Mouse (Mus musculus) spleen, postnatal 10 days (tissue): Measurements from ENCODE around the gene Lrrn4.

Source experiments
- DNase-seq, 2 experiments: peaks; one replicate each; pipeline ENCODE4 v3.0.0; 2021 to 2022; ENCODE audit warnings: low spot score in 2 of 2

Lrrn4 gene

GRCm38 (mm10) chr2:132880844-132881645, at the start of gene Lrrn4:
Gene Lrrn4 (minus strand): TSS chr2:132880891.
- no peak for DNase-seq

DNA sequence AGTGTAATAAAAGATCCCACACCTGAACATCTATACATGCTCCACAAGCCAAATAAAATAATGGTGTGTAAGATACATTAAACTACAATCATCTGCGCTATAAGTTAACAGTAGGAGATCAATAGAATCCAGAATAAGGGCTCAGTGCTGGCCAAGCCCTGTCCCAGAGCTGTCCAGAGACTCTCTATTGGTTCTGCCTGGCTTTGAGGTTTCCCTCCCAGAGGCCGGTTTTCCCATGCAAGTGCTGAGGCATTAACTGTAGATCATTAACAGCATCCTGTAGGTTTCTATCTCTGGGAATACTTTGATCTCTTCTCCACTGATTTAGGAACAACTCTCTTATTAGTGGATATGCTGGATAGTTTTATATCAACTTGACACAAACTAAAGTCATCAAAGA, 48.3 kb upstream of the Lrrn4 start:
- no peak for DNase-seq

GRCm38 (mm10) chr2:132927871-132928270, 47.2 kb upstream of the Lrrn4 start:
- no peak for DNase-seq

- no peak for DNase-seq
Measured at GRCm38 (mm10) chr2:132927298-132927697, 46.6 kb upstream of the Lrrn4 start.

DNA sequence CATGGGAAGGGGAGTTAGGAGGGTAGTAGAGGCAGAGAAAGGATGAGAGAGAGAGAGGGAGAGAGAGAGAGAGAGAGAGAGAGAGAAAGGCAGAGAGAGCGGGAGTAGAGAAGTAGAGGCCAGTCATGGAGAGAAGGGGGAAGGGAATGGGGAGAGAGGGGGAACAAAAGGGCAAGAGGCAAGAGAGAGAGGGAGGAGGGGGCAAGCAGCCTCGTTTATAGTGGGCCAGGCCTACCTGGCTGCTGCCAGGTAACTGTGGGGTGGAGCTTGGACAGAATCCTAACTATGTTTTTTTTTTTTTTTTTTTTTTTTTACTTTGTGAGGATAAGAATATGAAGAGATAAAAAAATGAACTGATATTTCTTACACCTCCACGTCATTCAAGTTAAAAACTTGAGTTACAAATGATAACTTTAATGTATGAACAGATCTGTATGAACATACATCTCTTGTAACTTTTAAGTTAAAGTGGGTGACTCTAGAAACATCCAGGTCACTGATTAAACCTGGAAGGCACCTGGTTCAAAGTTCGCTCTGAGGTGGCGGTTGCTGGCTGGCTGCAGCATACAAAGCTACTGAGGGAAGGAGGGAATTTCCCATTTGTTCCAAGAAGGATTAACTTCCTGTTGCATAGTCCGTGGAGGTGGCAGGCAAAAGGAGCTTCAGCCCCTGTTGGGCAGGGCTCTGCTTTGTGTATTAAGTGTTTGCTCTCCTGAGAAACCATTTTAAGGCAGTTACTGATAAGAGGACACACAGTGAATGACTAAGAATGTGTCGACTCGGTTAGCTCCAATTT, 42.8 kb upstream of the Lrrn4 start:
- DNase-seq: no peak

DNA sequence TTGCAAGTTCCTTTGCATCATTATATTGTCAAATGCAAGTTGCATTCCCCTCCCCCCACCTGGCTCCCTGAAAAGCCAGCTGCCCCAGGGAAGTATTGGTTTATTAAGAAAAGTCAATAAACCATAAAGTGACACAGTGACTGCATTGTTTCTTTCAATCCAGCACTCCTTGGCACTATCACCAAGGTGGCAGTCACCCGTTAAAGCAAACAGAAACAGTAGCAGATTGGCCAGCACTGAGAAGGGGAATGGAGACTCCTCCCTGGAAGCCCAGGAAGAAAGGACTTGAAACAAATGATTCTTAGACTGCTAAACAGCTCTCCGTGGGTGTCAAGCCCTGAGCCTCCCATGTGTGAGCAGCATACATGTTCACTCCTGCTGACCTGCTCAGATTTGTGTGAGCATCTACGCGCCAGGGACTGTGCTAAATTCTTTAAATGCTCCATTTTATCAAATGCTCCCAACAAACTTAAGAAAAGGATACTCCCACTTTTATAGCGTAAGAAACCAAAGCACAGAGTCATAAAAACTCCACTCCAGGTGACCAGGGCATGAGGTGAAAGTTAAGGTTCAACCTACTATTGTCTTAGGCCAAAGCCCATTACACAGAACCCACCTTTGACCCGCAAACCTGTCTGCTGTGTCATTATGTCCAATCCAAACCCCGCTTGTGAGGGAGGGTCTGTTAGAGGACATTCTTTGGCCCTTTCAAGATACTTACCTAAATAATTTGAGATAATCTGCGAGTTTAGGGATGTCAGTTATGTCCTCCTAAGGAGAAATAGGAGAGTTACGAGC, 41.6 kb upstream of the Lrrn4 start:
- DNase-seq: no peak

- DNase-seq: no peak
Measured at GRCm38 (mm10) chr2:132914785-132915184, 34.1 kb upstream of the Lrrn4 start.

- DNase-seq: no peak
Measured at GRCm38 (mm10) chr2:132906763-132907162, 26.1 kb upstream of the Lrrn4 start.

GRCm38 (mm10) chr2:132904961-132905360, 24.3 kb upstream of the Lrrn4 start:
- no peak for DNase-seq

DNA sequence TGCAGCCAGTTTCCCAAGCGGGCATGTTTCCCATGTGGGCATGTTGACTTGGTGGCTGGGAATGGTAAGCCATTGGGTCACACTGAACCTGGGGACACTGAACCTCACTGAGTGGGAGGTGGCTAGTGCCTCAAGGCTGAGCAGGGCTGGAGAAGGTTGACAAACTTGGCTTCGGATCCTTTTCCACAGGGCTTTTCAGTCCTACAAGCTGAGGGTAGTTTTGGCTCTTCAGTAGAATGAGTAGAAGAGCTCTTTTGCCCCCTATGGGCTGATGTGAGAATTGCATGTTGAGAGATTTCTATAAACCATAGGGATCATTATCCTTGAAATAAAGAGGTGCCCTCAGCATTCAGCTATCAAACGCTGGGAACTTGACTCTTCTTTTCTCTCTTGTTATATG, 22.8 kb upstream of the Lrrn4 start:
- DNase-seq: peak in 1 of 2 experiments; percentile 30

DNA sequence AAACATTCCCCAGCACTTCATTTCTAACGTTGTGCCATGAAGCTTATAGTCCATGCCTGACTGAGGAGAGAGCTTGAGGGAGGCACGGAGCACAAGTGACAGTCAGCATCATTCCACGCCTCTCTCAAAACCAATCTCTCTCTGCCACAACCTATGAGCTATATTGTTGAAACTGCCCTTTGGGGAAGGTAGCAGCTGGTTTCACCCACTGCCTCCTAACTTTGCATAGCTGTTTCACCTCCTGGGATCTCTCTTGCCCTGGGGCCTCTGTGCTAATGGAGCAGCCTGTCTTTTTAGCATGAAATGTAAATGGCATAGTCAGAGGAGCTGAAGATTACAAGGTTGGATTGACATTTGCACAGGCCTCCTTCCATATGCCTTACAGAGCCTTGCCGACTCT, 21.4 kb upstream of the Lrrn4 start:
- DNase-seq: no peak

DNA sequence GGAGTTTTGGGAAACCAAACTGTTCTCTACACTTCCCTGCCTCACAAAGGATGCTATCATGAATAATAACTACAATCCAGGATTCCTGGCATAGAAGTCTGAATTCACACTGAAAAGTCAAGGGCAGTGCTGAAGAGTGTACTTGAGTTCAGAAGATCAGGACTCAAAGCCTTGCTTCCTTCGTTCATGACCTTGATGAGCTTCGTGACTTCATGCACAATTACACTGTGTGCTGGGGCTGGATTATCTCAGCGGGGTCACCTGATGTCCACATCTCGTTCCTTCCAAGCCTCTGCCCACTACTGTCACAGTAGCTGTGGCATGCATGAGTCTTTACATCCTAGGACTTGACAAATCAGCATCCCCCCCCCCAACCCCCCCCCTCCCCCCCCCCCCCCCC, 20.9 kb upstream of the Lrrn4 start:
- DNase-seq: no peak

DNA sequence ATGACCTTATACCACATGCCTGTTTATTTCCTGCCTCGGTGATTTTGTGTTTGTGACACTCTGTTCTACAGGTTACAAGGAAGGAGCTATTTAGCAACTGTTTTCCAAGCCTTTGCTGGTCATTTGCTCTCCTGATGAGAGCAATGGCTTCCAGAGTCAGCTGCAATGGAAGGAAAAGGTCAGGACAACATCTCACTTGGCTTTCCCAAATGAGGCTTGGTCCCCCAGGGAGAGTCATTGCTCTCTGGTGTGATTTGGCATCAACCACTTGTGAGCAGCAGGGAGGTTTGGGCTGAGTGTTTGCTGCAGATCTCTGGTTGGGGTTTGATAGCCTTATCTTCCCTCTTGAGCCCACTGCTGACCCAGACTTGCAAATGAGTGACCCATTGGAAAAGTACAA, 19.9 kb upstream of the Lrrn4 start:
- DNase-seq: no peak

DNA sequence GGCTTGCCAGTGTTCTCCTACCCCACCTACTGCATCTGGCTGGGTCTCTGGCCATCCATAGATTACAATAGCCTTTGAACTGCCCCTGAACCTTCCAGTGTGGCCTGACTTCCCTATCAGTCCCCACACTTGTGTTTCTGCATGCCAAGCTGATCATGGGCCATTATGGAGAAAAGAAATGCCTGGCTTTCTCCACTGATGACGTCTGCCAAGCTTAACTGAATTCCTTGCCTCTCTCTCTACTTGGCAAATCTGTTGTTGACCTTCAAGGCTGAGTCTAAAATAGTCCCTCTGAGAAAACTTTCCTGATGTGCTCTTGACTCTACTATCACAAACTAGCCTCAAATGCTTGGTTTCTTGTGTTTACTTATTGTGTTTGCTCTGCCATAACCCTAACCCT, 17.5 kb upstream of the Lrrn4 start:
- no peak for DNase-seq

GRCm38 (mm10) chr2:132893826-132894225, 13.1 kb upstream of the Lrrn4 start:
- no peak for DNase-seq

DNA sequence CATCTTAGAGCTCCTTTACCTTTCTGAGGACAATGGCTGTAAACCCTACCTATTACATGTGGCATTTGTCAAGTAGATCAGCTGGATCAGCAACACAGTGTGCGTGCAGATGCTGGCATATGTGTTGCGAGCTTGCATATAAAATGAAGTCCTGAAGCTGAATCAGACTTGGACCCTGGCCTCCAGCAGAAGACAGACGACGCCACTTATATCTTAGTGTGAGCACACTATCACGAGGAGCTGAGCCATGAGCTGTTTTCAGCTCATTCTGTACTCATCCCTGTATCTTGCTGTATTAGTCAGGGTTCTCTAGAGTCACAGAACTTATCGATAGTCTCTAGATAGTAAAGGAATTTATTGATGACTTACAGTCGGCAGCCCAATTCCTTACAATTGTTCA, 4.6 kb upstream of the Lrrn4 start:
- no peak for DNase-seq

- no peak for DNase-seq
Measured at GRCm38 (mm10) chr2:132884303-132884967, 3.7 kb upstream of the Lrrn4 start.

DNA sequence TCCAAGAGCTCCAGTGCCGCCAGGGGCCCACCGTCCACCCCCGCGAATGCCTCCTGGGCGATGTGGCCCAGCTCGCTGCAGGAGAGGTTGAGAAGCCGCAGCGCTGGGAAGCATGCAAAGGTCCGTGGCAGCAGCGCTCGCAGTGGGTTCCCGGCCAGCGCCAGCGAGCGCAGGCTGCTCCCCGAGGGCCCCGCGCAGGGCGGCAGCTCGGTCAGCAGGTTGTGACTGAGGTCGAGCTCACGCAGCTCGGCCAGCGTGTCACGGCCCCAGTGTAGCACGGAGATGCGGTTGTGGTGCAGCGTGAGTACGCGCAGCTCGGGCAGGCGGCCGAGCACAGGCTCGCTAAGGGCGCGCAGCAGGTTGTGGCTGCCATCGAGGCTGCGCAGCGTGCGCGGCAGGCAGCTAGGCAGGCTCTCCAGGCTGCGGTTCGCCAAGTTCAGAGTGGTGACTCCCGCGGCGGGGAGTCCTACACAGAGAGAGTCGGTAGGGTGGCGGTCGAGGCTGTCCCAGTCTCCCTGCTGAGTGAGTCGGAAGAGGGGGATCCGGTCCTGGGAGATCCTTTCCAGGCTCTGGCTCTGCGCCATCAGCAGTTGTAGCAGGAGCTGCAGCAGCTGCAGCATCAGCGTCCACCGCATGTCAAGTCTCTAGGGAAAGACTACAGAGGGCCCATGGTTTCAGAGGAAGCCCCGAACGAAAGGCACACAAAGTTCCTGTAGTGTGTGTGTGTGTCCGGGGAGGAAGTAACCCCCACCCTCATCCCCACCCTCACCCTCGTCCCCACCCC, 1.2 kb downstream of the Lrrn4 start:
- DNase-seq: peak in 1 of 2 experiments; percentile 27

DNA sequence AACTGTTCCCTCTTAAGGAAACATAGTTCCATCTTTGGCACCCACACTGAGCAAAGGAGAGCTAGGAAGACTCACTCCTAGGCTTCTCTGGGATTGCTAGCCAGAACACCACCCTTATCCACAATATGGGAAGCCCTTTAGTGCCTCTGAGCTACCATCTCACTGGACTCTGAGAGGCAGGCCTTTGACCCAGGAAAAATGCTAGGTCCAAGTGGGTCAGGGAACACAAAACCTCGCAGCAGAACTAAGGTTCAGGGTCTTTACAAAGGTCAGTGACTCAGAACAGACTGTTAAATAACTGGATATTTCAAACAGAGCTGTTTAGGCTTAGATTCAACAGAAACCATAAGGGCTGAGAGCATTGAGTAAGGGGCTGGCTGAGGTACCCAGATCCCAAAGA, 3.7 kb downstream of the Lrrn4 start:
- no peak for DNase-seq

- no peak for DNase-seq
Measured at GRCm38 (mm10) chr2:132873657-132874326, 6.9 kb downstream of the Lrrn4 start.
